Mouse (Mus musculus) intestine, postnatal 0 days (tissue): Measurements from ENCODE around the gene Slf2. TPM values are rescaled to one million over a fixed set of nuclear protein-coding genes. Genes with fewer than 3 reads are reported as not detected.
A peak's percentile ranks its signal among the peaks of the same experiment; 100 is the strongest.

Experiments
- ATAC-seq: fragments of 200-750 bp; cut with Nextera tagmentation; 2 replicates; pipeline ENCODE4 v1.8.0; 2017; ENCODE audit warnings: mild to moderate bottlenecking, moderate TSS enrichment, moderate library complexity
- H3K27ac ChIP-seq: fragments of 300-500 bp; sonication (generic); 2 replicates; pipeline ENCODE4 v1.5.1; 2014; ENCODE audit warnings: mild to moderate bottlenecking, low read depth, low read length, moderate library complexity
- H3K27me3 ChIP-seq: fragments of 300-500 bp; sonication (generic); replicated peaks from 2 replicates; pipeline ENCODE4 v1.6.1; 2014; ENCODE audit warnings: low read length, mixed read lengths; ENCODE audit not compliant: control insufficient read depth, insufficient read depth
- H3K36me3 ChIP-seq: fragments of 300-500 bp; sonication (generic); 2 replicates; pipeline ENCODE4 v1.6.1; 2014; ENCODE audit warnings: mild to moderate bottlenecking, moderate library complexity; ENCODE audit not compliant: control insufficient read depth, insufficient read depth
- H3K4me1 ChIP-seq: fragments of 300-500 bp; sonication (generic); replicated peaks from 2 replicates; pipeline ENCODE4 v1.6.1; 2014; ENCODE audit warnings: antibody characterized with exemption, low read length, mixed read lengths; ENCODE audit not compliant: control insufficient read depth, insufficient read depth
- H3K4me2 ChIP-seq: fragments of 300-500 bp; sonication (generic); replicated peaks from 2 replicates; pipeline ENCODE4 v1.6.1; 2014; ENCODE audit warnings: low read depth, mild to moderate bottlenecking, moderate library complexity
- H3K4me3 ChIP-seq: fragments of 300-500 bp; sonication (generic); 2 replicates; pipeline ENCODE4 v1.5.1; 2014; ENCODE audit warnings: low read depth, low read length
- H3K9ac ChIP-seq: fragments of 300-500 bp; sonication (generic); 2 replicates; pipeline ENCODE4 v1.6.1; 2014; ENCODE audit warnings: mild to moderate bottlenecking, low read depth, low read length
- H3K9me3 ChIP-seq: fragments of 300-500 bp; sonication (generic); 2 replicates; pipeline ENCODE4 v1.6.1; 2016; ENCODE audit warnings: mixed run types; ENCODE audit not compliant: control insufficient read depth
- CTCF ChIP-seq: sonication (generic); IDR thresholded peaks from 2 replicates; pipeline ENCODE4 v1.5.1; 2016; ENCODE audit warnings: low read depth, mild to moderate bottlenecking, control low read depth, antibody characterized with exemption, moderate library complexity
- WGBS: fragments of 180-500 bp; shearing (Covaris S2); extraction: QIAGEN DNeasy Blood & Tissue Kit; methylation state at CpG from one replicate; pipeline ENCODE4 v1.1.7; 2014; 5-methylcytosine and 5-hydroxymethylcytosine counted together
- polyA plus RNA-seq: library from polyadenylated mRNA; unstranded; fragments of >200 nt; fragmentation: Nextera tagmentation; extraction: Ambion mirVana; gene quantifications from 2 replicates; pipeline ENCODE4 v1.2.1, GENCODE M21; 2015

The Slf2 gene
- polyA plus RNA-seq, 1 experiment from 2014 or later = 11.4 TPM

GRCm38 (mm10) chr19:44929251-44929650 lies 1.7 kb upstream of the Slf2 start:
- no peak overlapping the region for H3K9ac ChIP-seq
- H3K4me2 ChIP-seq = no peak overlapping the region
- no peaks in the 10 kb centered on the region for H3K36me3 ChIP-seq
- H3K9me3 ChIP-seq = no peaks in the 10 kb centered on the region
- no peaks in the 10 kb centered on the region for H3K27me3 ChIP-seq
- TF ChIP-seq CTCF = no peak
- H3K4me3 ChIP-seq = no peak overlapping the region
- H3K27ac ChIP-seq = no peak overlapping the region
- H3K4me1 ChIP-seq = 0 out of 2 replicates have a peak, but pooled peaks cover 3% of the 10 kb centered on the region
- WGBS = 18% methylated on average over 3 of the region's 3 CpGs
- ATAC-seq = no peak

DNA sequence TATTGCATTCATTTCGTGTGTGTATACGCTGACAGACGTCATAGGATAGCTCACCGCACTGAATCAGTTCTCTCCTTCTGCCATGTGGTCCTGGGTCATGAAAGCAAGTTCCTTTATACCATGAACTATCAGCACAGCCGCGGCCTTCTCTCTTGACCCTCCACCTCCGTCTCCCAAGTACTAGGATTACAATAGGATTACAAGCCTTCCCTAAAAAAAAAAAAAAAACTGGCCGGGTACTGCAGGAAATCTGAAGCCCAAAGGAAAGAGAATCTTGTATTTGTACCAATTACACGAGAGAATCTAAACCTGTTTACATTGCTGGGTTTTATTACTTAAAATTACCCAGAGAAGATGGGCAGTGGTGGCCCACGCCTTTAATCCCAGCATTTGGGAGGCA lies 1.3 kb upstream of the Slf2 start:
- Histone ChIP-seq H3K27me3 (no peaks in the 10 kb centered on the region), H3K9ac (no peak overlapping the region), H3K36me3 (no peaks in the 10 kb centered on the region), H3K4me1 (0 out of 2 replicates have a peak, but pooled peaks cover 3% of the 10 kb centered on the region), H3K4me3 (no peak overlapping the region), H3K9me3 (no peaks in the 10 kb centered on the region), H3K4me2 (no peak overlapping the region; the same call in 1 of the 2 replicates), H3K27ac (no peak overlapping the region)
- no peak for ATAC-seq
- 43% methylated on average over 10 of the region's 10 CpGs for WGBS
- TF ChIP-seq CTCF = no peak

DNA sequence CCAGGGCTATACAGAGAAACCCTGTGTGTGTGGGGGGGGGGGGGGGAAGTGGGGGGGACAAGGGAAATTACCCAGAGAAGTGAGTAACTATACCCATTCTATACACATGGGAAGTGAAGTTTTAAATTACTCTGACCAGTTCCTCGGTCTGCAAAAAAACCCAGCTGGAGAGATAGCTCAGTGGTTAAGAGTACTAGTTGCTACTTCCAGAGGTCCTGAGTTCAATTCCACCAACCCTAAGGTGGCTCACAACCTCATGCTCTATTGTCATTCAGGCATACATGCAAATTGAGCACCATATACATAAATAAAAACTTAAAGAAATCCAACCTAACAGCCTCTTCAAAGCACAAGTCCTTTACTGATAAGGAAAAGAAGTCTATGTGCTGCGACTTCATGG lies 829 bp upstream of the Slf2 start:
- peak overlapping the region; percentile 72 for H3K4me2 ChIP-seq
- no peaks in the 10 kb centered on the region for H3K9me3 ChIP-seq
- no peaks in the 10 kb centered on the region for H3K27me3 ChIP-seq
- WGBS = 19% methylated on average over 2 of the region's 2 CpGs
- H3K4me3 ChIP-seq = peak overlapping the region; percentile 98
- H3K9ac ChIP-seq = 0 out of 2 replicates have a peak overlapping the region, but pooled peaks have one; percentile 80
- no peak for TF ChIP-seq CTCF
- 0 out of 2 replicates have a peak, but pooled peaks cover 3% of the 10 kb centered on the region for H3K4me1 ChIP-seq
- no peak for ATAC-seq
- H3K36me3 ChIP-seq = peaks cover 3% of the 10 kb centered on the region
- peak overlapping the region; percentile 63; the same call in 1 of the 2 replicates for H3K27ac ChIP-seq

DNA sequence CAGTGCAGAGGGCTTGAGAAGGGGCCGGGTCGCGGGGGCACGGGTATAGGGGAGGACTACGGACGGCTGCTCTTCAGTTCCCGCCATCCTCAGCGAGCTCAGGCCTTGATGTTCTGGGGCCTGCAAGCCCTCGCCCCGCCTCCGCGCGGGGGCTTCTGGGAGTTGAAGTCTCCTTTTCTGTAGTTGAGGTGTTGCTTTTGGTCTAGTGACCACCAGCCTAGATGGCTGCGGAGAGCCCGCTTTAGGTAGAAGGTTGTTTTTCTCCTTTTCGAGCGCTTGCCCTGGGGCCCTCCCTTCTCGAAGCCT lies 456 bp downstream of the Slf2 start:
- peak; percentile 87 for ATAC-seq
- Histone ChIP-seq H3K27ac (peak overlapping the region; percentile 58), H3K27me3 (no peaks in the 10 kb centered on the region), H3K36me3 (peaks cover 7% of the 10 kb centered on the region), H3K4me1 (0 out of 2 replicates have a peak, but pooled peaks cover 3% of the 10 kb centered on the region), H3K9me3 (no peaks in the 10 kb centered on the region), H3K4me3 (peak overlapping the region; percentile 98), H3K4me2 (peak overlapping the region; percentile 72), H3K9ac (peak overlapping the region; percentile 80)
- TF ChIP-seq CTCF = no peak
- WGBS = 1% methylated on average over 18 of the region's 18 CpGs

DNA sequence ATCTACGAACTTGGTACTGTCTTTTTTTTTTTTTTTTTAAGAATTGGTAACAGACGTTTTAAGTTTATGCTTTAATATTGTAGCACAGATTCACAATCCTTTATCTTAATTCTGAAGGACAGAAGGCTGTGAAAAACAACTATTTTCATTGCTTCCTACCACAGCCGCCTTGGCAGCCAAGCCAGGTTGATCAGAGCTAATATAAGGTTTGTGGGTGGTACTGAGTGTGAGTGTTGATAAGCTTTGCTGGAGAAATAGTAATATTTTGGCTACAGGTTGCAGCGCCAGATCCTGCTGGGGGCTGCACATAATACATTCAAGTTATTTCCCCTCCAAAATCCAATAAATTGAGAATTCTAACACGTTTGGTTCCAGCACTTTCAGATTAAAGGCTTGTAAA lies 1.1 kb downstream of the Slf2 start:
- Histone ChIP-seq H3K9me3 (no peaks in the 10 kb centered on the region), H3K4me1 (0 out of 2 replicates have a peak, but pooled peaks cover 3% of the 10 kb centered on the region), H3K27me3 (no peaks in the 10 kb centered on the region), H3K9ac (no peak overlapping the region), H3K4me2 (peak overlapping the region; percentile 72), H3K27ac (no peak overlapping the region), H3K36me3 (peaks cover 11% of the 10 kb centered on the region), H3K4me3 (peak overlapping the region; percentile 98)
- no peak for TF ChIP-seq CTCF
- WGBS = 20% methylated on average over 5 of the region's 5 CpGs
- no peak for ATAC-seq

DNA sequence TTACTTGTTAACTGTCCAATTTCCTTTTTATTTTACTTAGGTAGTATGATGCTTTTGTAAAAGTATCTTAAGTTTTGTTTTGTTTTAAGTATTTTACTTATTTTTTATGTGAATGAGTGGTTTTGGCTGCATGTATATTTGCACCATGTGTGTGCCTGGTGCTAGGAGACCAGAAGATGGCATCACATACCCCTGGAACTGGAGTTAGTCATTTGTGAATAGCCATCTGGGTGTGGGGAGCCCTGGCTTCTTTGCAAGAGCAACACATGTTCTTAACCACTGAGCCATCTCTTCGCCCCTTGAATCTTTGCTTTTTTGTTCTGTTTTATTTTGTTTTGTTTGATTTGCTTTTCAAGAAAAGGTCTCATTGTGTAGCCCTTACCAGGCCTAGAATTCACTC lies 2.2 kb downstream of the Slf2 start:
- Histone ChIP-seq H3K27me3 (no peaks in the 10 kb centered on the region), H3K9me3 (no peaks in the 10 kb centered on the region), H3K4me1 (0 out of 2 replicates have a peak, but pooled peaks cover 3% of the 10 kb centered on the region), H3K9ac (no peak overlapping the region), H3K4me2 (no peak overlapping the region), H3K4me3 (no peak overlapping the region), H3K27ac (no peak overlapping the region), H3K36me3 (peaks cover 11% of the 10 kb centered on the region)
- no peak for ATAC-seq
- TF ChIP-seq CTCF = peak; percentile 40
- 75% methylated on average over 1 of the region's 1 CpGs for WGBS

- WGBS = 96% methylated on average over 2 of the region's 2 CpGs
- ATAC-seq = no peak
- peaks cover 51% of the 10 kb centered on the region for H3K36me3 ChIP-seq
Observed at GRCm38 (mm10) chr19:44959633-44960032, 28.7 kb downstream of the Slf2 start.

More at GRCm38 (mm10) chr19:44959633-44960032, 28.7 kb downstream of the Slf2 start:
- H3K27me3 ChIP-seq = no peaks in the 10 kb centered on the region
- no peak overlapping the region for H3K4me2 ChIP-seq
- H3K27ac ChIP-seq = no peak overlapping the region
- no peak overlapping the region for H3K4me3 ChIP-seq
- H3K9ac ChIP-seq = no peak overlapping the region
- TF ChIP-seq CTCF = no peak
- H3K4me1 ChIP-seq = no peaks in the 10 kb centered on the region
- no peaks in the 10 kb centered on the region for H3K9me3 ChIP-seq
